Mouse (Mus musculus) hindbrain, embryonic 16.5 days (tissue): ENCODE data around the gene Plcz1. TPM values are rescaled to one million over a fixed set of nuclear protein-coding genes. Genes with fewer than 3 reads are reported as not detected.

ENCODE experiments used
- ATAC-seq: fragments of 200-750 bp; cut with Nextera tagmentation; 2 replicates; pipeline ENCODE4 v1.8.0; 2017; ENCODE audit warnings: moderate TSS enrichment, moderate library complexity
- H3K27ac ChIP-seq: fragments of 300-500 bp; sonication (generic); 2 replicates; pipeline ENCODE4 v1.5.1; 2014; ENCODE audit warnings: low read depth, mild to moderate bottlenecking, control low read depth, low read length, moderate library complexity
- H3K27me3 ChIP-seq: fragments of 300-500 bp; sonication (generic); replicated peaks from 2 replicates; pipeline ENCODE4 v1.6.1; 2014; ENCODE audit warnings: low read length; ENCODE audit not compliant: control insufficient read depth, insufficient read depth
- H3K36me3 ChIP-seq: fragments of 300-500 bp; sonication (generic); 2 replicates; pipeline ENCODE4 v1.6.1; 2014; ENCODE audit warnings: mild to moderate bottlenecking, low read length, moderate library complexity, mixed read lengths; ENCODE audit not compliant: control insufficient read depth, insufficient read depth
- H3K4me1 ChIP-seq: fragments of 300-500 bp; sonication (generic); 2 replicates; pipeline ENCODE4 v1.6.1; 2014; ENCODE audit warnings: low read depth, low read length; ENCODE audit not compliant: control insufficient read depth, insufficient read depth
- H3K4me2 ChIP-seq: fragments of 300-500 bp; sonication (generic); 2 replicates; pipeline ENCODE4 v1.6.1; 2014; ENCODE audit warnings: mild to moderate bottlenecking, low read length, control low read depth, moderate library complexity
- H3K4me3 ChIP-seq: fragments of 300-500 bp; sonication (generic); 2 replicates; pipeline ENCODE4 v1.5.1; 2014; ENCODE audit warnings: mild to moderate bottlenecking, low read length, control low read depth, moderate library complexity
- H3K9ac ChIP-seq: fragments of 300-500 bp; sonication (generic); 2 replicates; pipeline ENCODE4 v1.6.1; 2014; ENCODE audit warnings: low read depth, mild to moderate bottlenecking, control low read depth, low read length, moderate library complexity
- H3K9me3 ChIP-seq: fragments of 300-500 bp; sonication (generic); 2 replicates; pipeline ENCODE4 v1.6.1; 2014; ENCODE audit warnings: mild to moderate bottlenecking, low read length, moderate library complexity; ENCODE audit not compliant: control insufficient read depth
- WGBS: fragments of 180-500 bp; shearing (Covaris S2); extraction: QIAGEN DNeasy Blood & Tissue Kit; methylation state at CpG from one replicate; pipeline ENCODE4 v1.1.7; 2014; 5-methylcytosine and 5-hydroxymethylcytosine counted together
- polyA plus RNA-seq: library from polyadenylated mRNA; unstranded; fragments of >200 nt; fragmentation: Nextera tagmentation; extraction: Ambion mirVana; gene quantifications from 2 replicates; pipeline ENCODE4 v1.2.1, GENCODE M21; 2015

The Plcz1 gene
- 0.27 and 0.49 TPM in 2 replicates for polyA plus RNA-seq

GRCm38 (mm10) chr6:140041357-140041756 is at the start of gene Plcz1:
Plcz1 (minus strand) TSS chr6:140041457.
- no peak within 1 kb of the TSS for H3K27ac ChIP-seq
- ATAC-seq, result no peak
- H3K4me2 ChIP-seq, result no peak within 1 kb of the TSS
- no peak within 1 kb of the TSS for H3K4me3 ChIP-seq
- H3K9me3 ChIP-seq, result no peaks in the 10 kb centered on the region
- WGBS, result 86% methylated on average over 5 of the region's 5 CpGs
- no peaks in the 10 kb centered on the region for H3K36me3 ChIP-seq
- no peaks in the 10 kb centered on the region for H3K4me1 ChIP-seq
- H3K9ac ChIP-seq, result no peak within 1 kb of the TSS
- H3K27me3 ChIP-seq, result no peaks in the 10 kb centered on the region

GRCm38 (mm10) chr6:140089855-140090254 is 48.6 kb upstream of the Plcz1 start:
- 89% methylated on average over 5 of the region's 5 CpGs for WGBS
- Histone ChIP-seq H3K4me1 (no peaks in the 10 kb centered on the region), H3K9me3 (no peaks in the 10 kb centered on the region), H3K27ac (no peak overlapping the region), H3K9ac (no peak overlapping the region), H3K4me3 (no peak overlapping the region), H3K27me3 (no peaks in the 10 kb centered on the region), H3K36me3 (no peaks in the 10 kb centered on the region), H3K4me2 (no peak overlapping the region)
- no peak for ATAC-seq

GRCm38 (mm10) chr6:140081739-140082138 is 40.5 kb upstream of the Plcz1 start:
- no peak overlapping the region for H3K9ac ChIP-seq
- no peaks in the 10 kb centered on the region for H3K4me1 ChIP-seq
- no peak overlapping the region for H3K27ac ChIP-seq
- no peaks in the 10 kb centered on the region for H3K36me3 ChIP-seq
- H3K9me3 ChIP-seq, result peaks cover 7% of the 10 kb centered on the region
- no peaks in the 10 kb centered on the region for H3K27me3 ChIP-seq
- no peak for ATAC-seq
- 74% methylated on average over 3 of the region's 3 CpGs for WGBS
- H3K4me3 ChIP-seq, result no peak overlapping the region
- no peak overlapping the region for H3K4me2 ChIP-seq

GRCm38 (mm10) chr6:140080933-140081332 is 39.7 kb upstream of the Plcz1 start:
- no peaks in the 10 kb centered on the region for H3K27me3 ChIP-seq
- peaks cover 7% of the 10 kb centered on the region for H3K9me3 ChIP-seq
- H3K4me3 ChIP-seq, result no peak overlapping the region
- H3K9ac ChIP-seq, result no peak overlapping the region
- ATAC-seq, result no peak
- no peaks in the 10 kb centered on the region for H3K4me1 ChIP-seq
- no peaks in the 10 kb centered on the region for H3K36me3 ChIP-seq
- no peak overlapping the region for H3K27ac ChIP-seq
- H3K4me2 ChIP-seq, result no peak overlapping the region
- 87% methylated on average over 7 of the region's 7 CpGs for WGBS

- no peak overlapping the region for H3K4me3 ChIP-seq
- WGBS, result 81% methylated on average over 8 of the region's 8 CpGs
- no peak for ATAC-seq
Measured at GRCm38 (mm10) chr6:140069177-140069576, 27.9 kb upstream of the Plcz1 start.

GRCm38 (mm10) chr6:140054271-140054928 is 13.1 kb upstream of the Plcz1 start:
- H3K9ac ChIP-seq, result no peak overlapping the region
- ATAC-seq, result no peak
- H3K4me1 ChIP-seq, result no peaks in the 10 kb centered on the region
- no peak overlapping the region for H3K4me2 ChIP-seq
- no peaks in the 10 kb centered on the region for H3K27me3 ChIP-seq
- H3K36me3 ChIP-seq, result no peaks in the 10 kb centered on the region
- no peaks in the 10 kb centered on the region for H3K9me3 ChIP-seq
- H3K27ac ChIP-seq, result no peak overlapping the region
- WGBS, result 76% methylated on average over 5 of the region's 5 CpGs
- H3K4me3 ChIP-seq, result no peak overlapping the region

More at GRCm38 (mm10) chr6:140069177-140069576, 27.9 kb upstream of the Plcz1 start:
- H3K4me1 ChIP-seq, result no peaks in the 10 kb centered on the region
- no peaks in the 10 kb centered on the region for H3K27me3 ChIP-seq
- H3K36me3 ChIP-seq, result no peaks in the 10 kb centered on the region
- H3K9ac ChIP-seq, result no peak overlapping the region
- no peak overlapping the region for H3K27ac ChIP-seq
- no peak overlapping the region for H3K4me2 ChIP-seq
- no peaks in the 10 kb centered on the region; the same call in 1 of the 2 replicates for H3K9me3 ChIP-seq

- no peaks in the 10 kb centered on the region for H3K27me3 ChIP-seq
- no peak overlapping the region for H3K4me2 ChIP-seq
- no peak overlapping the region for H3K9ac ChIP-seq
- H3K36me3 ChIP-seq, result no peaks in the 10 kb centered on the region
- WGBS, result 83% methylated on average over 5 of the region's 5 CpGs
- no peak for ATAC-seq
- H3K9me3 ChIP-seq, result no peaks in the 10 kb centered on the region
- H3K27ac ChIP-seq, result no peak overlapping the region
- H3K4me1 ChIP-seq, result no peaks in the 10 kb centered on the region
- no peak overlapping the region for H3K4me3 ChIP-seq
Measured at GRCm38 (mm10) chr6:140051476-140051875, 10.2 kb upstream of the Plcz1 start.

GRCm38 (mm10) chr6:140040952-140041351 is 305 bp downstream of the Plcz1 start, which contains the start of gene Capza3:
Capza3 (plus strand) TSS chr6:140041252.
- no peaks in the 10 kb centered on the region for H3K9me3 ChIP-seq
- no peak for ATAC-seq
- H3K27ac ChIP-seq, result no peak within 1 kb of the TSS
- no peaks in the 10 kb centered on the region for H3K36me3 ChIP-seq
- no peaks in the 10 kb centered on the region for H3K27me3 ChIP-seq
- H3K4me3 ChIP-seq, result no peak within 1 kb of the TSS
- H3K4me2 ChIP-seq, result no peak within 1 kb of the TSS
- WGBS, result 90% methylated on average over 7 of the region's 7 CpGs
- no peaks in the 10 kb centered on the region for H3K4me1 ChIP-seq
- H3K9ac ChIP-seq, result no peak within 1 kb of the TSS

- no peak overlapping the region for H3K4me3 ChIP-seq
- H3K36me3 ChIP-seq, result no peaks in the 10 kb centered on the region
- no peak overlapping the region for H3K27ac ChIP-seq
- ATAC-seq, result no peak
- 80% methylated on average over 7 of the region's 7 CpGs for WGBS
- no peak overlapping the region for H3K4me2 ChIP-seq
- H3K9ac ChIP-seq, result no peak overlapping the region
- H3K4me1 ChIP-seq, result no peaks in the 10 kb centered on the region
- no peaks in the 10 kb centered on the region for H3K27me3 ChIP-seq
- no peaks in the 10 kb centered on the region for H3K9me3 ChIP-seq
Measured at GRCm38 (mm10) chr6:140024404-140024803, 16.9 kb downstream of the Plcz1 start.
